Mouse (Mus musculus) thymus, adult 2 months (tissue): ENCODE measurements around the gene Epha2.

ENCODE experiments used
- CTCF ChIP-seq: fragments of 200-500 bp; IDR thresholded peaks from 2 replicates; pipeline ENCODE4 v1.5.1; 2012; ENCODE audit warnings: mild to moderate bottlenecking, control low read depth, low read length, moderate library complexity, borderline replicate concordance; ENCODE audit not compliant: control insufficient read depth, poor library complexity, insufficient read depth; ENCODE audit errors: extremely low read depth
- POLR2A ChIP-seq: fragments of 200-500 bp; IDR thresholded peaks from 2 replicates; pipeline ENCODE4 v1.6.1; 2012; ENCODE audit warnings: mild to moderate bottlenecking, low read length, control low read depth, moderate library complexity; ENCODE audit not compliant: control insufficient read depth, poor library complexity, insufficient read depth; ENCODE audit errors: extremely low read depth

DNA sequence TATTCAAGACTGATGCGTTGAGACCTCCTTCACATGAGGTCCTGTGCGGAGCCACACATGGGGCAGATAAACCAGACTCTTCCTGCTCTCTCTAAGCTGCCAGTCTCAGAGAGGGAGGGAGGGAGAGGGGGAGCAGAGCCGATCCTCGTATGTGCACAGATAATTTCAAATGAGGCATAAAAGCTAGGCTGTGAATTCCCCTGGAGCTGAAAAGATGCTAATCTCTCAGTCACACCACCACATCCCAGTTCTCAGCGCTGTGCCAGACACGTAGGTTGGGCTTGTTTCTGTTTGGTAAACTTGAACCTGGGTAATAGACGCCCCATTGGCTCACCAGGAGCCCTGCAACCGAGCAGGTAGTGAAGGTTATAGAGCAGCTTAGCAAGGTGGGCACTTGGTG, 12.4 kb downstream of the Epha2 start:
- no peak for TF ChIP-seq CTCF
- TF ChIP-seq POLR2A, result no peak
